Mouse (Mus musculus) heart, postnatal 0 days (tissue): ENCODE measurements around the gene Gpc3.

Experiments used
- CTCF ChIP-seq: IDR thresholded peaks from 2 replicates; pipeline ENCODE4 v1.5.1; 2016; ENCODE audit warnings: antibody characterized with exemption, control low read depth, low read depth
- EP300 ChIP-seq: IDR thresholded peaks from 2 replicates; pipeline ENCODE4 v1.6.1; 2016; ENCODE audit warnings: antibody characterized with exemption, low read depth

DNA sequence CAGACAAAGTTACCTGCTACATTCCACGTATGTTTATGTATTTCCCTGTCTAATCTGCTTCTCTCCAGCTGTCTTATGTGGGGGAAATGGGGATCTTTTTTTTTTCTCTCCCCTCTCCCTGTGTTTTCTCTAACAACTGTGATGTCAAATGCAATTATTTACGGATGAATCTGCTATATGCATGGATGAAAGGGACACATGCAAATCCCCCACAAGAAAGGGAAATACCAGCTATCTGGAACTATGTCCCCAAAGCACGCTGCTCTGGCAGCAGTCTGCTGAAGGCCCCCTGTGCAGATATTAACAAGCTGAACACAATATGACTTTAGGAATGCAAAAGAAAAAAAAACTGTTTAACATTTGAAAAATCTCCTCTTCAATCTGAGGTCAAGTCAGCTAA, 273.5 kb downstream of the Gpc3 start:
- TF ChIP-seq CTCF: no peak
- no peak for TF ChIP-seq EP300
